8 mouse cellular contexts compared by ENCODE assay signal in the genomic region with DNA sequence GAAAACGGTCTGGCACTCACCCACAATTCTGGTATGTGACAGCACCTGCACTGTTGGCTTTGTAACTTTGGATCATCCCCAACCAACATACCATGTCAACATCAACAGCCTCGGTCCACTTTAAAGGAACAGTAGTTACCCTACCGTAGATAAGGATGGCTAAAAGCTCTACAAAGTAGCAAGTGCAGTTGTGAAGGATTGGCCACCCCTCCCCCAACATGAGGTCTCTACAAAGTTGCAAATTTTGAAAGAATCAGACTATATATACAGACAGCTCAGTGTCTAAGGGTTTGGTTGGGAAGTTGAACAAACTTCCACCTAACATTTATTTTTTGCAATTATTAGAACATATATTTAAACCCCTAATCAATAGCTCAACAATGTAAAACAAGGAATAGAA. TPM values are rescaled to one million over a fixed set of nuclear protein-coding genes. Genes with fewer than 3 reads are reported as not detected.
A peak's percentile ranks its signal among the peaks of the same experiment; 100 is the strongest.
DNase-seq lines count a peak whose midpoint lies in the region; ATAC-seq and TF ChIP-seq lines count a peak whose summit lies in the region.

No protein-coding gene starts in this region.

- H3K9ac ChIP-seq in lung, postnatal 0 days (replicated peaks; ENCODE audit: low read depth) = no peak overlapping the region
- no peak overlapping the region for H3K9ac ChIP-seq in limb, embryonic 14.5 days (ENCODE audit: low read depth, low read length, severe bottlenecking)
- H3K9ac ChIP-seq in stomach, embryonic 16.5 days (ENCODE audit: low read length) = no peak overlapping the region

- H3K4me2 ChIP-seq in lung, postnatal 0 days (replicated peaks; ENCODE audit: low read depth, low read length) = no peak overlapping the region
- peak overlapping the region; percentile 53; the same call in 1 of the 2 replicates for H3K4me2 ChIP-seq in limb, embryonic 14.5 days (replicated peaks; ENCODE audit: low read depth, low read length, severe bottlenecking)
- H3K4me2 ChIP-seq in stomach, embryonic 16.5 days (ENCODE audit: low read depth, low read length) = no peak overlapping the region

- H3K27ac ChIP-seq in cerebellum, adult 2 months (ENCODE audit: insufficient read depth, low read length) = peak overlapping the region; percentile 100; the same call in 1 of the 2 replicates
- H3K27ac ChIP-seq in lung, postnatal 0 days (ENCODE audit: low read length) = peak overlapping the region; percentile 43; the same call in 1 of the 2 replicates
- H3K27ac ChIP-seq in limb, embryonic 14.5 days (replicated peaks; ENCODE audit: low read depth, low read length) = peak overlapping the region; percentile 99
- peak overlapping the region; percentile 97 for H3K27ac ChIP-seq in stomach, embryonic 16.5 days (ENCODE audit: low read length)

- 81% methylated on average over 3 of the region's 3 CpGs for WGBS in cerebellum, adult 2 months
- WGBS in lung, postnatal 0 days = 85% methylated on average over 3 of the region's 3 CpGs
- WGBS in limb, embryonic 14.5 days = 94% methylated on average over 3 of the region's 3 CpGs
- WGBS in stomach, embryonic 16.5 days = 88% methylated on average over 3 of the region's 3 CpGs

- H3K4me1 ChIP-seq in cerebellum, adult 2 months (ENCODE audit: control insufficient read depth, insufficient read depth, low read length) = peaks cover 3% of the 10 kb centered on the region; the same call in 1 of the 2 replicates
- H3K4me1 ChIP-seq in lung, postnatal 0 days (ENCODE audit: insufficient read depth, low read depth, low read length) = peaks cover 10% of the 10 kb centered on the region; the same call in 1 of the 2 replicates
- H3K4me1 ChIP-seq in limb, embryonic 14.5 days (ENCODE audit: control insufficient read depth, insufficient read depth, low read length) = peaks cover 10% of the 10 kb centered on the region
- H3K4me1 ChIP-seq in stomach, embryonic 16.5 days (ENCODE audit: control insufficient read depth, insufficient read depth, low read length) = peaks cover 15% of the 10 kb centered on the region

- no peak for TF ChIP-seq CTCF in cerebellum, adult 2 months (IDR thresholded peaks at IDR 0.05; ENCODE audit: borderline replicate concordance, insufficient read depth, low read depth, low read length)
- no peak for TF ChIP-seq CTCF in lung, postnatal 0 days (IDR thresholded peaks at IDR 0.05)

- ATAC-seq in lung, postnatal 0 days = no peak
- ATAC-seq in limb, embryonic 14.5 days (ENCODE audit: low FRiP score, low read depth) = no peak
- no peak for ATAC-seq in stomach, embryonic 16.5 days (ENCODE audit: insufficient read depth, low FRiP score)

- TF ChIP-seq EP300 in lung, postnatal 0 days (IDR thresholded peaks at IDR 0.05) = no peak

- peaks cover 11% of the 10 kb centered on the region; the same call in 1 of the 2 replicates for H3K36me3 ChIP-seq in lung, postnatal 0 days (ENCODE audit: insufficient read depth, low read length)
- H3K36me3 ChIP-seq in limb, embryonic 14.5 days (ENCODE audit: control insufficient read depth, insufficient read depth, low read length) = peaks cover 48% of the 10 kb centered on the region
- peaks cover 31% of the 10 kb centered on the region for H3K36me3 ChIP-seq in stomach, embryonic 16.5 days (ENCODE audit: control insufficient read depth, insufficient read depth, low read length)

- no peak for DNase-seq in cerebellum, adult 2 months
- DNase-seq in cerebellum, adult 11 months = no peak
- no peak for DNase-seq in lung, postnatal 0 days (ENCODE audit: low spot score)
- DNase-seq in lung, postnatal 14 days = no peak
- no peak for DNase-seq in limb, embryonic 14.5 days (ENCODE audit: low spot score)
- no peak for DNase-seq in urinary bladder, adult 18-20 months (ENCODE audit: low spot score in 2 of 2)
- no peak for DNase-seq in T-cell, adult 2 months (ENCODE audit: low spot score)

- no peaks in the 10 kb centered on the region for H3K9me3 ChIP-seq in lung, postnatal 0 days (ENCODE audit: low read length)
- H3K9me3 ChIP-seq in limb, embryonic 14.5 days (ENCODE audit: control insufficient read depth, low read length) = peaks cover 4% of the 10 kb centered on the region
- 0 out of 2 replicates have a peak, but pooled peaks cover 4% of the 10 kb centered on the region for H3K9me3 ChIP-seq in stomach, embryonic 16.5 days (replicated peaks; ENCODE audit: control insufficient read depth, low read length)

- TF ChIP-seq POLR2A in cerebellum, adult 2 months (IDR thresholded peaks at IDR 0.05; ENCODE audit: borderline replicate concordance, insufficient read depth, low read length) = no peak
- no peak for TF ChIP-seq POLR2A in limb, embryonic 14.5 days (IDR thresholded peaks at IDR 0.05; ENCODE audit: borderline replicate concordance, extremely low read depth, insufficient read depth, insufficient read length)

- H3K4me3 ChIP-seq in cerebellum, adult 2 months (replicated peaks; ENCODE audit: insufficient read depth, low read depth, low read length) = no peak overlapping the region
- H3K4me3 ChIP-seq in lung, postnatal 0 days (ENCODE audit: low read depth, low read length) = no peak overlapping the region
- H3K4me3 ChIP-seq in limb, embryonic 14.5 days (replicated peaks; ENCODE audit: low read length) = peak overlapping the region; percentile 98; the same call in 1 of the 2 replicates
- H3K4me3 ChIP-seq in stomach, embryonic 16.5 days (replicated peaks; ENCODE audit: low read length) = no peak overlapping the region

- no peaks in the 10 kb centered on the region for H3K27me3 ChIP-seq in cerebellum, adult 2 months (ENCODE audit: control insufficient read depth, insufficient read depth, low read length)
- H3K27me3 ChIP-seq in lung, postnatal 0 days (replicated peaks; ENCODE audit: insufficient read depth, low read length) = no peaks in the 10 kb centered on the region
- H3K27me3 ChIP-seq in limb, embryonic 14.5 days (ENCODE audit: control insufficient read depth, insufficient read depth, low read length) = no peaks in the 10 kb centered on the region
- no peaks in the 10 kb centered on the region for H3K27me3 ChIP-seq in stomach, embryonic 16.5 days (ENCODE audit: control insufficient read depth, insufficient read depth, low read length)

RNA-seq across cellular contexts. Expression of a gene that starts 1.0 kb away (rescaled TPM):
- polyA plus RNA-seq in cerebellum, adult 2 months (2012; rRNA removed) = 25.9 and 33.0 TPM in 2 replicates
- polyA plus RNA-seq in lung, postnatal 0 days (2015; fragmentation: Nextera tagmentation; extraction: Ambion mirVana) = 3.4 and 4.9 TPM in 2 replicates
- polyA plus RNA-seq in limb, embryonic 14.5 days (2012; rRNA removed) = 61.5 and 71.3 TPM in 2 replicates
- polyA plus RNA-seq in limb, embryonic 14.5 days (2014; fragmentation: Nextera tagmentation; extraction: Ambion mirVana) = 8.5 and 14.5 TPM in 2 replicates
- 1.0 and 1.4 TPM in 2 replicates for polyA plus RNA-seq in stomach, embryonic 16.5 days (2015; fragmentation: Nextera tagmentation; extraction: Ambion mirVana)

RNA-seq across cellular contexts. Expression of a gene that starts 22.3 kb away (rescaled TPM):
- polyA plus RNA-seq in cerebellum, adult 2 months (2012; rRNA removed) = 36.1 and 39.9 TPM in 2 replicates
- polyA plus RNA-seq in lung, postnatal 0 days (2015; fragmentation: Nextera tagmentation; extraction: Ambion mirVana) = 8.4 and 11.6 TPM in 2 replicates
- polyA plus RNA-seq in limb, embryonic 14.5 days (2012; rRNA removed) = 14.5 and 28.6 TPM in 2 replicates
- 22.9 and 27.8 TPM in 2 replicates for polyA plus RNA-seq in limb, embryonic 14.5 days (2014; fragmentation: Nextera tagmentation; extraction: Ambion mirVana)
- polyA plus RNA-seq in stomach, embryonic 16.5 days (2015; fragmentation: Nextera tagmentation; extraction: Ambion mirVana) = 12.3 and 12.6 TPM in 2 replicates

RNA-seq across cellular contexts. Expression of a gene that starts 22.5 kb away (rescaled TPM):
- 26.7 and 28.1 TPM in 2 replicates for polyA plus RNA-seq in cerebellum, adult 2 months (2012; rRNA removed)
- 134 and 145 TPM in 2 replicates for polyA plus RNA-seq in lung, postnatal 0 days (2015; fragmentation: Nextera tagmentation; extraction: Ambion mirVana)
- 15.7 and 18.4 TPM in 2 replicates for polyA plus RNA-seq in limb, embryonic 14.5 days (2012; rRNA removed)
- 90.4 and 90.6 TPM in 2 replicates for polyA plus RNA-seq in limb, embryonic 14.5 days (2014; fragmentation: Nextera tagmentation; extraction: Ambion mirVana)
- polyA plus RNA-seq in stomach, embryonic 16.5 days (2015; fragmentation: Nextera tagmentation; extraction: Ambion mirVana) = 96.2 and 118 TPM in 2 replicates

RNA-seq across cellular contexts. Expression of a gene that starts 22.5 kb away (rescaled TPM):
- 13.4 and 14.1 TPM in 2 replicates for polyA plus RNA-seq in cerebellum, adult 2 months (2012; rRNA removed)
- polyA plus RNA-seq in lung, postnatal 0 days (2015; fragmentation: Nextera tagmentation; extraction: Ambion mirVana) = 5.6 and 5.9 TPM in 2 replicates
- polyA plus RNA-seq in limb, embryonic 14.5 days (2012; rRNA removed) = 12.2 and 16.5 TPM in 2 replicates
- 8.3 and 10.6 TPM in 2 replicates for polyA plus RNA-seq in limb, embryonic 14.5 days (2014; fragmentation: Nextera tagmentation; extraction: Ambion mirVana)
- polyA plus RNA-seq in stomach, embryonic 16.5 days (2015; fragmentation: Nextera tagmentation; extraction: Ambion mirVana) = 2.4 and 3.4 TPM in 2 replicates

Comparison
In these comparisons a context has a peak if more than half of its experiments do, and no peak if none do; other contexts are left out.
1. H3K27ac ChIP-seq: peak in every context shown above with its lines; median percentile 100 in cerebellum, adult 2 months; 99 in limb, embryonic 14.5 days; 97 in stomach, embryonic 16.5 days; 43 in lung, postnatal 0 days.